Mouse (Mus musculus) megakaryocyte, embryonic 14.5 days (primary cell): Measurements from ENCODE around the gene Tbx19.

Experiments
- FLI1 ChIP-seq: IDR thresholded peaks from 2 replicates; pipeline ENCODE4 v1.6.1; 2012; ENCODE audit warnings: low read length, inconsistent platforms, mixed read lengths
- GATA1 ChIP-seq: IDR thresholded peaks from 3 replicates; pipeline ENCODE4 v1.6.1; 2012; ENCODE audit warnings: mixed read lengths, low read length, inconsistent platforms, borderline replicate concordance

GRCm38 (mm10) chr1:165105270-165106010, 55.1 kb downstream of the Tbx19 start:
- TF ChIP-seq GATA1: no peak
- TF ChIP-seq FLI1: no peak
